Mouse (Mus musculus) granulocyte monocyte progenitor cell, adult 5-6 weeks (primary cell): Measurements from ENCODE around the gene Ewsr1. TPM values are rescaled to one million over a fixed set of nuclear protein-coding genes. Genes with fewer than 3 reads are reported as not detected.

Experiments used
- ATAC-seq: replicated peaks from 2 replicates; pipeline ENCODE4 v1.8.0; 2016; ENCODE audit warnings: mild to moderate bottlenecking, moderate TSS enrichment, inconsistent platforms; ENCODE audit not compliant: poor library complexity, severe bottlenecking
- total RNA-seq, 2 experiments: library from RNA; stranded (forward) in 1 of 2; stranded (reverse) in 1 of 2; fragments of 200-712, 200-1000 nt in 1 of 2; fragments of >200 nt in 1 of 2; fragmentation: Nextera tagmentation in 1 of 2; gene quantifications; 2 replicates each; pipeline ENCODE4 v1.2.3; 2014 to 2017

Gene Ewsr1
- total RNA-seq, 2 experiments from 2014 or later: 342 to 725 TPM

GRCm38 (mm10) chr11:5032706-5033105 lies 66.4 kb downstream of the Ewsr1 start:
- no peak for ATAC-seq

- no peak for ATAC-seq
Measured at GRCm38 (mm10) chr11:5028228-5028627, 70.8 kb downstream of the Ewsr1 start.

- ATAC-seq: no peak
Measured at GRCm38 (mm10) chr11:5025108-5025507, 74.0 kb downstream of the Ewsr1 start.

Other genes starting within 250 kb of the Ewsr1 start
- 35.6 and 45.1 TPM in 2 replicates for gene Nf2, start 249.7 kb downstream of the Ewsr1 start, total RNA-seq (2014; fragmentation: Nextera tagmentation)
- 48.0 and 73.3 TPM in 2 replicates for gene Nf2, start 249.7 kb downstream of the Ewsr1 start, total RNA-seq (2017)
- gene Nipsnap1, start 225.3 kb downstream of the Ewsr1 start, total RNA-seq (2014; fragmentation: Nextera tagmentation): 13.4 and 22.3 TPM in 2 replicates
- gene Nipsnap1, start 225.3 kb downstream of the Ewsr1 start, total RNA-seq (2017): 17.5 and 20.0 TPM in 2 replicates
- 25.7 and 29.8 TPM in 2 replicates for gene Thoc5, start 203.9 kb downstream of the Ewsr1 start, total RNA-seq (2014; fragmentation: Nextera tagmentation)
- 54.6 and 67.6 TPM in 2 replicates for gene Thoc5, start 203.9 kb downstream of the Ewsr1 start, total RNA-seq (2017)
- gene Nefh, start 151.2 kb downstream of the Ewsr1 start, total RNA-seq (2014; fragmentation: Nextera tagmentation): 0.70 and 2.1 TPM in 2 replicates
- 1.4 and 2.7 TPM in 2 replicates for gene Nefh, start 151.2 kb downstream of the Ewsr1 start, total RNA-seq (2017)
- 44.9 and 46.4 TPM in 2 replicates for gene Ap1b1, start 112.4 kb downstream of the Ewsr1 start, total RNA-seq (2014; fragmentation: Nextera tagmentation)
- gene Ap1b1, start 112.4 kb downstream of the Ewsr1 start, total RNA-seq (2017): 23.4 and 35.8 TPM in 2 replicates
- not detected in 2 replicates for gene Rasl10a, start 41.1 kb downstream of the Ewsr1 start, total RNA-seq (2014; fragmentation: Nextera tagmentation)
- gene Rasl10a, start 41.1 kb downstream of the Ewsr1 start, total RNA-seq (2017): not detected in 2 replicates
- 1.0 TPM in 1 of 2 replicates, not detected in the other for gene Gas2l1, start 33.9 kb downstream of the Ewsr1 start, total RNA-seq (2014; fragmentation: Nextera tagmentation)
- 1.2 and 1.3 TPM in 2 replicates for gene Gas2l1, start 33.9 kb downstream of the Ewsr1 start, total RNA-seq (2017)
- 20.0 and 25.8 TPM in 2 replicates for gene Rhbdd3, start 340 bp downstream of the Ewsr1 start, total RNA-seq (2014; fragmentation: Nextera tagmentation)
- 15.7 and 42.7 TPM in 2 replicates for gene Rhbdd3, start 340 bp downstream of the Ewsr1 start, total RNA-seq (2017)
- 10.0 and 11.4 TPM in 2 replicates for gene Emid1, start 53.0 kb upstream of the Ewsr1 start, total RNA-seq (2014; fragmentation: Nextera tagmentation)
- gene Emid1, start 53.0 kb upstream of the Ewsr1 start, total RNA-seq (2017): 5.1 and 7.9 TPM in 2 replicates
- gene Kremen1, start 162.3 kb upstream of the Ewsr1 start, total RNA-seq (2014; fragmentation: Nextera tagmentation): 4.1 and 6.8 TPM in 2 replicates
- 1.9 and 2.1 TPM in 2 replicates for gene Kremen1, start 162.3 kb upstream of the Ewsr1 start, total RNA-seq (2017)